Mouse (Mus musculus) ES-Bruce4 (cell line): ENCODE data around the gene Vezt.

Experiments used
- CTCF ChIP-seq: IDR thresholded peaks from one replicate; pipeline ENCODE4 v1.8.1; 2011; ENCODE audit warnings: low read depth, low read length
- EP300 ChIP-seq: IDR thresholded peaks from 2 replicates; pipeline ENCODE4 v1.6.1; 2011; ENCODE audit warnings: low read depth, low read length; ENCODE audit not compliant: insufficient read depth
- POLR2A ChIP-seq: IDR thresholded peaks from one replicate; pipeline ENCODE4 v1.8.1; 2011; ENCODE audit warnings: low read length; ENCODE audit not compliant: insufficient read depth

DNA sequence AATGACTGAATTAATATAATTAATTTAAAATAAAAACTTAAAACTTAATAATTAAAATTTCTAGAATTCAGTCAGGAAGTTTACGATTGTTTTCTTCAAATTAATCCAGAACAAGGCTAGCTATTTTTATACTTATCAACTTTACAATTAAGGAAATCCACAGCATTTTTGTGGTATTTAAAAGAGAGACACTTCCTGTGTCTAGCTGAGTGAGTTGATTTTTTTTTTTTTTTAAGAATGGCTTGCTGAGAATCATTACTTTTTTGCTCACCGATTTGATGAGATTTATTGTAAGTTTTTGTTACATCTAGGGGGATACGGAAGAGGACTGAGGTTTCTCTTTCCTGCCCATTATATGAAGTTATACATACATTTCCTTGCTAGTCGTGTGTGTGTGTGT, 2.0 kb upstream of the Vezt start:
- TF ChIP-seq CTCF: no peak
- TF ChIP-seq EP300: no peak
- TF ChIP-seq POLR2A: no peak
